ENCODE assay signal across 23 mouse cellular contexts in genomic region chr13:35036486-35036885, GRCm38 (mm10). TPM values are rescaled to one million over a fixed set of nuclear protein-coding genes. Genes with fewer than 3 reads are reported as not detected.
DNase-seq lines count a peak whose midpoint lies in the region; ATAC-seq and TF ChIP-seq lines count a peak whose summit lies in the region.
"Had no signal": no experiment of that assay in that cellular context is flagged by ENCODE, and none has a peak within 500 bp of the region (broad histone marks: within the 10 kb centered on the region; RNA-seq: fewer than 3 reads in every experiment).

No protein-coding gene starts in this region.

- WGBS in kidney, embryonic 15.5 days = 53% methylated on average over 5 of the region's 5 CpGs

- no peak overlapping the region for H3K4me2 ChIP-seq in kidney, embryonic 15.5 days
- H3K4me2 ChIP-seq: embryonic facial prominence, embryonic 15.5 days; hindbrain, embryonic 14.5 days had no signal

- DNase-seq in cerebellum, postnatal 14 days = peak; percentile 14 to 18
- DNase-seq in cerebellum, adult 11-12 months = no peak
- peak; percentile 19 for DNase-seq in kidney, adult 18-20 months
- DNase-seq in testis, postnatal 10 days (ENCODE audit: low spot score) = no peak
- DNase-seq in kidney, postnatal 14 days = peak; percentile 15
- no peak for DNase-seq in adrenal gland, postnatal 10 days
- DNase-seq: adrenal gland, postnatal 36 days; cerebellum, adult 9-11 months; embryo, embryonic 11 days; gastrocnemius, adult 2 months; gastrocnemius, postnatal 25 days; heart, postnatal 14 days had no signal

- H3K36me3 ChIP-seq in kidney, embryonic 15.5 days = no peaks in the 10 kb centered on the region
- H3K36me3 ChIP-seq in testis, adult 2 months (ENCODE audit: control insufficient read depth, insufficient read depth, low read length) = no peaks in the 10 kb centered on the region
- H3K36me3 ChIP-seq: embryonic facial prominence, embryonic 15.5 days; forebrain, embryonic 10.5 days; heart, embryonic 10.5 days; hindbrain, embryonic 10.5 days had no signal

- H3K27ac ChIP-seq in kidney, embryonic 15.5 days = no peak overlapping the region
- no peak overlapping the region for H3K27ac ChIP-seq in testis, adult 2 months (ENCODE audit: control insufficient read depth, insufficient read depth, low read depth, low read length)
- H3K27ac ChIP-seq: embryonic facial prominence, embryonic 15.5 days; forebrain, embryonic 10.5 days; gastrocnemius, adult 2 months; heart, embryonic 10.5 days; hindbrain, embryonic 10.5 days; hindbrain, embryonic 14.5 days had no signal

- no peaks in the 10 kb centered on the region for H3K27me3 ChIP-seq in kidney, embryonic 15.5 days
- no peaks in the 10 kb centered on the region for H3K27me3 ChIP-seq in testis, adult 2 months (ENCODE audit: control insufficient read depth, insufficient read depth, low read length)
- H3K27me3 ChIP-seq: embryonic facial prominence, embryonic 15.5 days; Patski had no signal

- no peak for TF ChIP-seq POLR2A in testis, adult 2 months (IDR thresholded peaks at IDR 0.05; ENCODE audit: control insufficient read depth, low read depth, low read length)

- no peak for TF ChIP-seq CTCF in testis, adult 2 months (IDR thresholded peaks at IDR 0.05; ENCODE audit: control insufficient read depth, insufficient read depth, insufficient replicate concordance, low read depth, low read length)

- ATAC-seq in kidney, embryonic 15.5 days (replicated peaks; ENCODE audit: low FRiP score) = no peak
- ATAC-seq: activated CD4-positive, CD25-positive, alpha-beta regulatory T cell, adult 4 months; forebrain, embryonic 14.5 days; Patski had no signal

- H3K4me1 ChIP-seq in kidney, embryonic 15.5 days = no peaks in the 10 kb centered on the region
- H3K4me1 ChIP-seq in testis, adult 2 months (ENCODE audit: control insufficient read depth, insufficient read depth, low read length) = peaks cover 3% of the 10 kb centered on the region
- H3K4me1 ChIP-seq: embryonic facial prominence, embryonic 15.5 days; forebrain, embryonic 10.5 days; heart, embryonic 10.5 days; hindbrain, embryonic 10.5 days had no signal

- H3K9ac ChIP-seq in kidney, embryonic 15.5 days = no peak overlapping the region
- H3K9ac ChIP-seq: embryonic facial prominence, embryonic 15.5 days; hindbrain, embryonic 14.5 days had no signal

- H3K4me3 ChIP-seq in kidney, embryonic 15.5 days (replicated peaks) = no peak overlapping the region
- peak overlapping the region; percentile 57 for H3K4me3 ChIP-seq in testis, adult 2 months (ENCODE audit: control insufficient read depth, low read depth, low read length)
- H3K4me3 ChIP-seq: embryonic facial prominence, embryonic 15.5 days; erythroblast, embryonic 14.5 days; forebrain, embryonic 10.5 days; gastrocnemius, adult 2 months; heart, embryonic 10.5 days; hindbrain, embryonic 10.5 days had no signal

- no peaks in the 10 kb centered on the region for H3K9me3 ChIP-seq in kidney, embryonic 15.5 days (replicated peaks)
- H3K9me3 ChIP-seq: embryonic facial prominence, embryonic 15.5 days; forebrain, embryonic 10.5 days; heart, embryonic 10.5 days; hindbrain, embryonic 10.5 days had no signal

RNA-seq across cellular contexts. Expression of gene Eci2, which starts 9.6 kb away (rescaled TPM):
- polyA plus RNA-seq in kidney, embryonic 15.5 days (2015; fragmentation: Nextera tagmentation; extraction: Ambion mirVana) = 126 and 131 TPM in 2 replicates
- 10.2 TPM in 2 replicates for polyA plus RNA-seq in testis, adult 2 months (2012; rRNA removed)
- total RNA-seq in adrenal gland, postnatal 10 days (2021) = 100 to 1,000 TPM; 254 to 255 TPM

Comparison
In these comparisons a context has a peak if more than half of its experiments do, and no peak if none do; other contexts are left out.
1. DNase-seq: peak in cerebellum, postnatal 14 days (2 of 2), kidney, adult 18-20 months (single experiment) and kidney, postnatal 14 days (single experiment); none in cerebellum, adult 11-12 months (single experiment), testis, postnatal 10 days (single experiment) and adrenal gland, postnatal 10 days (single experiment).
2. RNA of gene Eci2, which starts 9.6 kb away (polyA plus RNA-seq): 126 to 131 TPM in kidney, embryonic 15.5 days; 10.2 TPM in testis, adult 2 months; every median in the first group is over 10 times any median in the second.